Mouse (Mus musculus): ENCODE results near the gene Neurl1a. TPM values are rescaled to one million over a fixed set of nuclear protein-coding genes. Genes with fewer than 3 reads are reported as not detected.

The Neurl1a gene
- polyA plus RNA-seq, 1 experiment, result 4.6 TPM

GRCm38 (mm10) chr19:47174515-47174914 is 4.1 kb upstream of the Neurl1a start:
- TF ChIP-seq POLR2A (IDR thresholded peaks at IDR 0.05; ENCODE audit: borderline replicate concordance, control insufficient read depth, low read depth, low read length) (no peak), CTCF (IDR thresholded peaks at IDR 0.05; ENCODE audit: control insufficient read depth, insufficient read depth, low read length) (peak; percentile 50)
- no peak overlapping the region for H3K27ac ChIP-seq (ENCODE audit: control insufficient read depth, insufficient read depth, low read depth, low read length, poor library complexity)
- WGBS, result 42% methylated on average over 3 of the region's 3 CpGs
- H3K4me1 ChIP-seq (ENCODE audit: control insufficient read depth, insufficient read depth, low read length), result no peaks in the 10 kb centered on the region
- no peak overlapping the region for H3K4me3 ChIP-seq (replicated peaks; ENCODE audit: control insufficient read depth, low read depth, low read length)

- TF ChIP-seq POLR2A (IDR thresholded peaks at IDR 0.05; ENCODE audit: borderline replicate concordance, control insufficient read depth, low read depth, low read length) (no peak), CTCF (IDR thresholded peaks at IDR 0.05; ENCODE audit: control insufficient read depth, insufficient read depth, low read length) (no peak)
- Histone ChIP-seq H3K27ac (ENCODE audit: control insufficient read depth, insufficient read depth, low read depth, low read length, poor library complexity) (no peak overlapping the region), H3K4me1 (ENCODE audit: control insufficient read depth, insufficient read depth, low read length) (no peaks in the 10 kb centered on the region), H3K4me3 (replicated peaks; ENCODE audit: control insufficient read depth, low read depth, low read length) (no peak overlapping the region)
- WGBS, result 52% methylated on average over 2 of the region's 2 CpGs
Measured at GRCm38 (mm10) chr19:47175472-47175871, 3.1 kb upstream of the Neurl1a start.

GRCm38 (mm10) chr19:47176916-47177505 is 1.6 kb upstream of the Neurl1a start:
- Histone ChIP-seq H3K27ac (ENCODE audit: control insufficient read depth, insufficient read depth, low read depth, low read length, poor library complexity) (no peak overlapping the region), H3K4me3 (replicated peaks; ENCODE audit: control insufficient read depth, low read depth, low read length) (no peak overlapping the region), H3K4me1 (ENCODE audit: control insufficient read depth, insufficient read depth, low read length) (no peaks in the 10 kb centered on the region)
- WGBS, result 79% methylated on average over 2 of the region's 2 CpGs
- no peak for TF ChIP-seq CTCF (IDR thresholded peaks at IDR 0.05; ENCODE audit: control insufficient read depth, insufficient read depth, low read length)
- no peak for TF ChIP-seq POLR2A (IDR thresholded peaks at IDR 0.05; ENCODE audit: borderline replicate concordance, control insufficient read depth, low read depth, low read length)

GRCm38 (mm10) chr19:47178001-47178400 is 619 bp upstream of the Neurl1a start:
- Histone ChIP-seq H3K27ac (ENCODE audit: control insufficient read depth, insufficient read depth, low read depth, low read length, poor library complexity) (no peak overlapping the region), H3K4me1 (ENCODE audit: control insufficient read depth, insufficient read depth, low read length) (no peaks in the 10 kb centered on the region), H3K4me3 (replicated peaks; ENCODE audit: control insufficient read depth, low read depth, low read length) (no peak overlapping the region)
- WGBS, result 32% methylated on average over 10 of the region's 10 CpGs
- TF ChIP-seq CTCF (IDR thresholded peaks at IDR 0.05; ENCODE audit: control insufficient read depth, insufficient read depth, low read length), result no peak
- TF ChIP-seq POLR2A (IDR thresholded peaks at IDR 0.05; ENCODE audit: borderline replicate concordance, control insufficient read depth, low read depth, low read length), result no peak

- WGBS, result 5% methylated on average over 41 of the region's 42 CpGs
- no peak overlapping the region; the same call in 1 of the 2 replicates for H3K27ac ChIP-seq (ENCODE audit: control insufficient read depth, insufficient read depth, low read depth, low read length, poor library complexity)
- TF ChIP-seq POLR2A (IDR thresholded peaks at IDR 0.05; ENCODE audit: borderline replicate concordance, control insufficient read depth, low read depth, low read length), result no peak
- no peak for TF ChIP-seq CTCF (IDR thresholded peaks at IDR 0.05; ENCODE audit: control insufficient read depth, insufficient read depth, low read length)
- H3K4me3 ChIP-seq (replicated peaks; ENCODE audit: control insufficient read depth, low read depth, low read length), result no peak overlapping the region
- H3K4me1 ChIP-seq (ENCODE audit: control insufficient read depth, insufficient read depth, low read length), result no peaks in the 10 kb centered on the region
Measured at GRCm38 (mm10) chr19:47179272-47179809, 721 bp downstream of the Neurl1a start.

GRCm38 (mm10) chr19:47180011-47180410 is 1.4 kb downstream of the Neurl1a start:
- Histone ChIP-seq H3K4me3 (replicated peaks; ENCODE audit: control insufficient read depth, low read depth, low read length) (no peak overlapping the region), H3K27ac (ENCODE audit: control insufficient read depth, insufficient read depth, low read depth, low read length, poor library complexity) (no peak overlapping the region), H3K4me1 (ENCODE audit: control insufficient read depth, insufficient read depth, low read length) (no peaks in the 10 kb centered on the region)
- WGBS, result 49% methylated on average over 8 of the region's 8 CpGs
- TF ChIP-seq CTCF (IDR thresholded peaks at IDR 0.05; ENCODE audit: control insufficient read depth, insufficient read depth, low read length), result no peak
- TF ChIP-seq POLR2A (IDR thresholded peaks at IDR 0.05; ENCODE audit: borderline replicate concordance, control insufficient read depth, low read depth, low read length), result no peak

GRCm38 (mm10) chr19:47184221-47184620 is 5.6 kb downstream of the Neurl1a start:
- no peak for TF ChIP-seq POLR2A (IDR thresholded peaks at IDR 0.05; ENCODE audit: borderline replicate concordance, control insufficient read depth, low read depth, low read length)
- no peak for TF ChIP-seq CTCF (IDR thresholded peaks at IDR 0.05; ENCODE audit: control insufficient read depth, insufficient read depth, low read length)

GRCm38 (mm10) chr19:47184736-47185135 is 6.1 kb downstream of the Neurl1a start:
- H3K27ac ChIP-seq (ENCODE audit: control insufficient read depth, insufficient read depth, low read depth, low read length, poor library complexity), result no peak overlapping the region
- TF ChIP-seq CTCF (IDR thresholded peaks at IDR 0.05; ENCODE audit: control insufficient read depth, insufficient read depth, low read length), result no peak
- TF ChIP-seq POLR2A (IDR thresholded peaks at IDR 0.05; ENCODE audit: borderline replicate concordance, control insufficient read depth, low read depth, low read length), result no peak
- WGBS, result 31% methylated on average over 4 of the region's 4 CpGs

More at GRCm38 (mm10) chr19:47184221-47184620, 5.6 kb downstream of the Neurl1a start:
- no peaks in the 10 kb centered on the region for H3K4me1 ChIP-seq (ENCODE audit: control insufficient read depth, insufficient read depth, low read length)
- H3K27ac ChIP-seq (ENCODE audit: control insufficient read depth, insufficient read depth, low read depth, low read length, poor library complexity), result no peak overlapping the region
- H3K4me3 ChIP-seq (replicated peaks; ENCODE audit: control insufficient read depth, low read depth, low read length), result no peak overlapping the region
- WGBS, result 59% methylated on average over 8 of the region's 8 CpGs

More at GRCm38 (mm10) chr19:47184736-47185135, 6.1 kb downstream of the Neurl1a start:
- no peaks in the 10 kb centered on the region for H3K4me1 ChIP-seq (ENCODE audit: control insufficient read depth, insufficient read depth, low read length)
- H3K4me3 ChIP-seq (replicated peaks; ENCODE audit: control insufficient read depth, low read depth, low read length), result no peak overlapping the region

All from bone marrow, adult 2 months (tissue).